Mouse (Mus musculus): ENCODE data around the gene Rhbdd3. TPM values are rescaled to one million over a fixed set of nuclear protein-coding genes. Genes with fewer than 3 reads are reported as not detected.

Gene Rhbdd3
- total RNA-seq (2021), result 10 to 100 TPM; 21.2 to 23.3 TPM
- 30.9 and 34.4 TPM in 2 replicates for polyA plus RNA-seq (2012; rRNA removed)
- long read RNA-seq, transcript Rhbdd3-202 (9 exons, 2,333 nt), result major isoform, 31 of 47 reads
- long read RNA-seq, partial matches to known transcripts, result 5 of 47 reads
- long read RNA-seq, other reads (novel, unspliced or antisense), result 10 of 47 reads

- intact Hi-C loops (cut with DNase I), result loop anchor here (2.0 to 5.0 kb wide), 2 partner anchors 34 to 1002 kb away; partner anchors contain the start of genes Gas2l1 and Mtfp1
- H3K9ac ChIP-seq (ENCODE audit: low read depth, low read length), result peak within 1 kb of the TSS; percentile 82
- 0 out of 2 replicates have a peak, but pooled peaks have one; percentile 38 for TF ChIP-seq EP300 (IDR thresholded peaks at IDR 0.05; ENCODE audit: insufficient read depth, low read depth, low read length)
- peak; percentile 93 for TF ChIP-seq POLR2A (IDR thresholded peaks at IDR 0.05; ENCODE audit: insufficient read depth, low read depth, low read length)
- TF ChIP-seq CTCF (IDR thresholded peaks at IDR 0.05), result no peak
- DNase-seq, result peak; percentile 97 to 99
- no peaks in the 10 kb centered on the region for H3K27me3 ChIP-seq (ENCODE audit: control insufficient read depth, insufficient read depth, low read length)
- peaks cover 3% of the 10 kb centered on the region for H3K79me2 ChIP-seq (replicated peaks; ENCODE audit: control insufficient read depth, insufficient read depth, low read length)
- under 1% methylated on average over 92 of the region's 92 CpGs for WGBS
- H3K4me3 ChIP-seq, result peak within 1 kb of the TSS; percentile 98
- H3K4me1 ChIP-seq (ENCODE audit: control insufficient read depth, insufficient read depth, low read length), result peaks cover 6% of the 10 kb centered on the region
- peak within 1 kb of the TSS; percentile 100 for H3K27ac ChIP-seq
- peaks cover 5% of the 10 kb centered on the region; the same call in 1 of the 2 replicates for H3K36me3 ChIP-seq (ENCODE audit: control insufficient read depth, insufficient read depth, low read length)
Observed at GRCm38 (mm10) chr11:5098736-5099542, at the start of gene Rhbdd3, which contains the start of gene Ewsr1. Gene Rhbdd3, plus strand, starts transcription at chr11:5098926. Gene Ewsr1, minus strand, starts transcription at chr11:5099266.

DNA sequence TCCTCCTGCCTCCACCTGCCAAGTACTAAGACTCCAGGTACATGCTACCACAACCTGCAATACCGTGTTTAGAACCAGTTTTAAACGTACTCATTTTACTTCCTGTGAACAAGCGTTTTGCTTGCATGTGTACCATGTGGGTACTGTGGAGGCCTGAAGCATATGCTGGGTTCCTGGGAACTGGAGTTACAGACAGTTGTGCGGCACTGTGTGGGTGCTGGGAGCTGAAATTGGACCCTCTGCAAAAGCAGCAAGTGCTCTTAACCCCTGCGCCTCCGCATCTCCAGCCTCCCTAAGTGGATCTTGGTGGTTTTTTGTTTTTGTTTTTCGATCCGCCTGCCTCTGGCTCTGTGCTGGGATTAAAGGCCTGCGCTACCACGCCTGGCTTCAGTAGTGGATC is 47.1 kb upstream of the Rhbdd3 start:
- intact Hi-C loops (cut with DNase I), result no loop called here

DNA sequence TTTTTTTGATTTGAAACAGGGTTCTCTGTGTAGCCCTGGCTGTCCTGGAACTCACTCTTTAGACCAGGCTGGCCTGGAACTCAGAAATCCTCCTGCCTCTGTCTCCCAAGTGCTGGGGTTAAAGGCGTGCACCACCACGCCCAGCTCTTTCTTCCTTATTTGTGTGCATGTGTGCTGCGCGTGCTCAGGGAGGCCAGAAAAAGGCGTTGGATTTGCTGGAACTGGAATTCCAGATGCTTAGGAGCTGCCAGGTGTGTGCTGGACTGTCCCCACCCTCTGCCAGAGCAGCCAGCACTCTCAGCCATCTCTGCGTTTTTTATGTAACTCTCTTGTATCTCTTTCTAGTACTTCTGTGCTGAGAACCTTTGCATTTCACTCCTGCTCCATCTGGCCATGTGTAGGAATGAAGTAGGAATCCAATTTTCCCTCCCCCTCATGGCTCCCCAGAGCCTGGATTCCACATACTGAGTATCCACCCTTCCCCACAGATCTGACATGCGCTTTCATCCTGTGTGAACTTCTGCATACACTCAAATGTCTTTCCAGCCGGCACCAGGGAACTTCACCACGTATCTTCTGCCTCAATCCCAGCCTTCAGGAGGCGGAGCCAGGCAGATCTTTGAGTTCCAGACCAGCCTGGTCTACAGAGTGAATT is 46.4 kb upstream of the Rhbdd3 start:
- no peak for TF ChIP-seq POLR2A (IDR thresholded peaks at IDR 0.05; ENCODE audit: insufficient read depth, low read depth, low read length)
- TF ChIP-seq CTCF (IDR thresholded peaks at IDR 0.05), result no peak
- TF ChIP-seq EP300 (IDR thresholded peaks at IDR 0.05; ENCODE audit: insufficient read depth, low read depth, low read length), result no peak
- H3K9ac ChIP-seq (ENCODE audit: low read depth, low read length), result no peak overlapping the region
- no peaks in the 10 kb centered on the region for H3K36me3 ChIP-seq (ENCODE audit: control insufficient read depth, insufficient read depth, low read length)
- intact Hi-C loops (cut with DNase I), result no loop called here
- no peak for DNase-seq
- no peak overlapping the region for H3K27ac ChIP-seq
- WGBS, result 64% methylated on average over 10 of the region's 10 CpGs
- H3K4me3 ChIP-seq, result no peak overlapping the region
- H3K27me3 ChIP-seq (ENCODE audit: control insufficient read depth, insufficient read depth, low read length), result no peaks in the 10 kb centered on the region
- H3K4me1 ChIP-seq (ENCODE audit: control insufficient read depth, insufficient read depth, low read length), result no peaks in the 10 kb centered on the region; the same call in 1 of the 2 replicates
- H3K79me2 ChIP-seq (replicated peaks; ENCODE audit: control insufficient read depth, insufficient read depth, low read length), result no peaks in the 10 kb centered on the region

More for the DNA sequence above, 47.1 kb upstream of the Rhbdd3 start:
- no peak overlapping the region for H3K27ac ChIP-seq
- H3K4me3 ChIP-seq, result no peak overlapping the region
- H3K36me3 ChIP-seq (ENCODE audit: control insufficient read depth, insufficient read depth, low read length), result no peaks in the 10 kb centered on the region
- H3K4me1 ChIP-seq (ENCODE audit: control insufficient read depth, insufficient read depth, low read length), result no peaks in the 10 kb centered on the region; the same call in 1 of the 2 replicates
- H3K27me3 ChIP-seq (ENCODE audit: control insufficient read depth, insufficient read depth, low read length), result no peaks in the 10 kb centered on the region
- 87% methylated on average over 10 of the region's 10 CpGs for WGBS
- DNase-seq, result no peak
- no peaks in the 10 kb centered on the region for H3K79me2 ChIP-seq (replicated peaks; ENCODE audit: control insufficient read depth, insufficient read depth, low read length)
- H3K9ac ChIP-seq (ENCODE audit: low read depth, low read length), result no peak overlapping the region
- no peak for TF ChIP-seq POLR2A (IDR thresholded peaks at IDR 0.05; ENCODE audit: insufficient read depth, low read depth, low read length)
- no peak for TF ChIP-seq CTCF (IDR thresholded peaks at IDR 0.05)
- TF ChIP-seq EP300 (IDR thresholded peaks at IDR 0.05; ENCODE audit: insufficient read depth, low read depth, low read length), result no peak

- H3K27me3 ChIP-seq (ENCODE audit: control insufficient read depth, insufficient read depth, low read length), result no peaks in the 10 kb centered on the region
- no peaks in the 10 kb centered on the region for H3K79me2 ChIP-seq (replicated peaks; ENCODE audit: control insufficient read depth, insufficient read depth, low read length)
- H3K4me1 ChIP-seq (ENCODE audit: control insufficient read depth, insufficient read depth, low read length), result peaks cover 3% of the 10 kb centered on the region
- no peak overlapping the region for H3K4me3 ChIP-seq
- no peak for DNase-seq
- no peaks in the 10 kb centered on the region for H3K36me3 ChIP-seq (ENCODE audit: control insufficient read depth, insufficient read depth, low read length)
- TF ChIP-seq POLR2A (IDR thresholded peaks at IDR 0.05; ENCODE audit: insufficient read depth, low read depth, low read length) (no peak), EP300 (IDR thresholded peaks at IDR 0.05; ENCODE audit: insufficient read depth, low read depth, low read length) (no peak), CTCF (IDR thresholded peaks at IDR 0.05) (no peak)
- H3K27ac ChIP-seq, result no peak overlapping the region
- 79% methylated on average over 14 of the region's 14 CpGs for WGBS
- intact Hi-C loops (cut with DNase I), result no loop called here
- no peak overlapping the region for H3K9ac ChIP-seq (ENCODE audit: low read depth, low read length)
Observed at GRCm38 (mm10) chr11:5054151-5054550, 44.6 kb upstream of the Rhbdd3 start.

DNA sequence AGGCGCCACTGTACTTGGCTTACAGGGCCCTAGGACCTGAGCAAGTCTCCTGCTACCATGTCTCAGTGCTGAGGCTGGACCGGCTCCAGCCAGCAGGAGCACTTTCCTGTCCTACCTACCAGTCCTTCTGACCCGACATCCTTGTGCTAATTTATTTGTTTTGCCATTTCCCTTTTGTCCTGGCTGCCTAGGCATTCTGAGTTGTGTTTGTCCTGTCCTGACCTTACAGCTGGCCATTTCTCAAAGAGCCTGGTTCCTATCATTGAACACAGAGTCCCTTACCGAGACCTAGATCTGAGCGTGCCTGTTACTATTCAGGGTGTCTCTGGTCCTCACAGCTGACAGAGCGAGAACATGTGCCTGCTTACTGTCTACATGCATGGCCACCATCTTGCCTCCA is 43.9 kb upstream of the Rhbdd3 start:
- Histone ChIP-seq H3K4me3 (no peak overlapping the region), H3K36me3 (ENCODE audit: control insufficient read depth, insufficient read depth, low read length) (no peaks in the 10 kb centered on the region), H3K79me2 (replicated peaks; ENCODE audit: control insufficient read depth, insufficient read depth, low read length) (no peaks in the 10 kb centered on the region), H3K9ac (ENCODE audit: low read depth, low read length) (no peak overlapping the region), H3K27me3 (ENCODE audit: control insufficient read depth, insufficient read depth, low read length) (no peaks in the 10 kb centered on the region), H3K27ac (no peak overlapping the region), H3K4me1 (ENCODE audit: control insufficient read depth, insufficient read depth, low read length) (peaks cover 9% of the 10 kb centered on the region)
- intact Hi-C loops (cut with DNase I), result no loop called here
- no peak for TF ChIP-seq EP300 (IDR thresholded peaks at IDR 0.05; ENCODE audit: insufficient read depth, low read depth, low read length)
- TF ChIP-seq CTCF (IDR thresholded peaks at IDR 0.05), result no peak
- no peak for TF ChIP-seq POLR2A (IDR thresholded peaks at IDR 0.05; ENCODE audit: insufficient read depth, low read depth, low read length)
- 44% methylated on average over 6 of the region's 6 CpGs for WGBS
- no peak for DNase-seq

Data from heart, adult 2 months (tissue).